Mouse (Mus musculus) layer of hippocampus, adult 8-10 months (tissue): ENCODE measurements around the gene Erc1. TPM values are rescaled to one million over a fixed set of nuclear protein-coding genes. Genes with fewer than 3 reads are reported as not detected.
A peak's percentile ranks its signal among the peaks of the same experiment; 100 is the strongest.

ENCODE experiments used
- DNase-seq, 2 experiments: peaks; one replicate each; pipeline ENCODE4 v3.0.0; 2022; ENCODE audit warnings: low spot score in 2 of 2
- total RNA-seq, 4 experiments: library from RNA; stranded (reverse); gene quantifications; 2 replicates each; pipeline ENCODE4 v1.2.4; 2022

The Erc1 gene
- total RNA-seq, 4 experiments from 2014 or later: 46.3 to 54.1 (median 50.4) TPM

GRCm38 (mm10) chr6:119590872-119591271 lies 257.1 kb downstream of the Erc1 start:
- no peak for DNase-seq

GRCm38 (mm10) chr6:119587897-119588296 lies 260.1 kb downstream of the Erc1 start:
- DNase-seq: no peak

GRCm38 (mm10) chr6:119587454-119587853 lies 260.5 kb downstream of the Erc1 start:
- DNase-seq: no peak

GRCm38 (mm10) chr6:119585652-119586375 lies 262.2 kb downstream of the Erc1 start:
- DNase-seq: peak; percentile 44 to 56

GRCm38 (mm10) chr6:119584061-119584460 lies 263.9 kb downstream of the Erc1 start:
- no peak for DNase-seq

GRCm38 (mm10) chr6:119583165-119583564 lies 264.8 kb downstream of the Erc1 start:
- DNase-seq: no peak

GRCm38 (mm10) chr6:119576706-119577105 lies 271.3 kb downstream of the Erc1 start:
- no peak for DNase-seq

- no peak for DNase-seq
Observed at GRCm38 (mm10) chr6:119575331-119575730, 272.6 kb downstream of the Erc1 start.

GRCm38 (mm10) chr6:119572296-119572695 lies 275.7 kb downstream of the Erc1 start:
- DNase-seq: no peak

GRCm38 (mm10) chr6:119570797-119571196 lies 277.2 kb downstream of the Erc1 start:
- no peak for DNase-seq

GRCm38 (mm10) chr6:119568339-119568738 lies 279.6 kb downstream of the Erc1 start:
- no peak for DNase-seq

- DNase-seq: no peak
Observed at GRCm38 (mm10) chr6:119565451-119566379, 282.3 kb downstream of the Erc1 start.

GRCm38 (mm10) chr6:119562558-119562957 lies 285.4 kb downstream of the Erc1 start:
- no peak for DNase-seq

GRCm38 (mm10) chr6:119558855-119559254 lies 289.1 kb downstream of the Erc1 start:
- DNase-seq: no peak

GRCm38 (mm10) chr6:119554439-119554838 lies 293.5 kb downstream of the Erc1 start:
- DNase-seq: no peak

- DNase-seq: no peak
Observed at GRCm38 (mm10) chr6:119544518-119544864, 303.5 kb downstream of the Erc1 start.

- no peak for DNase-seq
Observed at GRCm38 (mm10) chr6:119543803-119544517, 304.0 kb downstream of the Erc1 start, which contains the start of gene Wnt5b. Gene Wnt5b, minus strand, starts transcription at chr6:119544347.

- no peak for DNase-seq
Observed at GRCm38 (mm10) chr6:119543456-119543802, 304.5 kb downstream of the Erc1 start.

GRCm38 (mm10) chr6:119535867-119536266 lies 312.1 kb downstream of the Erc1 start:
- DNase-seq: no peak

- DNase-seq: no peak
Observed at GRCm38 (mm10) chr6:119533170-119533709, 314.7 kb downstream of the Erc1 start.

- DNase-seq: no peak
Observed at GRCm38 (mm10) chr6:119529659-119530058, 318.3 kb downstream of the Erc1 start.

GRCm38 (mm10) chr6:119526498-119526897 lies 321.5 kb downstream of the Erc1 start:
- no peak for DNase-seq
